Mouse (Mus musculus) hindbrain, embryonic 14.5 days (tissue): ENCODE results near the gene Iqschfp. TPM values are rescaled to one million over a fixed set of nuclear protein-coding genes. Genes with fewer than 3 reads are reported as not detected.

Experiments used
- ATAC-seq: fragments of 200-750 bp; cut with Nextera tagmentation; 2 replicates; pipeline ENCODE4 v1.8.0; 2017; ENCODE audit warnings: moderate number of reproducible peaks, mild to moderate bottlenecking, moderate TSS enrichment, moderate library complexity; ENCODE audit not compliant: low FRiP score
- DNase-seq: peaks from one replicate; pipeline ENCODE4 v3.0.0-alpha.2; 2015; ENCODE audit warnings: low spot score
- H3K27ac ChIP-seq: fragments of 300-500 bp; sonication (generic); 2 replicates; pipeline ENCODE4 v1.5.1; 2014; ENCODE audit warnings: mild to moderate bottlenecking, moderate library complexity
- H3K27me3 ChIP-seq: fragments of 300-500 bp; sonication (generic); 2 replicates; pipeline ENCODE4 v1.6.1; 2014; ENCODE audit warnings: mild to moderate bottlenecking, low read length, mixed read lengths; ENCODE audit not compliant: control insufficient read depth, insufficient read depth
- H3K36me3 ChIP-seq: fragments of 300-500 bp; sonication (generic); replicated peaks from 2 replicates; pipeline ENCODE4 v1.6.1; 2014; ENCODE audit not compliant: control insufficient read depth, insufficient read depth
- H3K4me1 ChIP-seq: fragments of 300-500 bp; sonication (generic); replicated peaks from 2 replicates; pipeline ENCODE4 v1.6.1; 2014; ENCODE audit warnings: antibody characterized with exemption, low read length, mixed read lengths; ENCODE audit not compliant: control insufficient read depth, insufficient read depth
- H3K4me2 ChIP-seq: fragments of 300-500 bp; sonication (generic); replicated peaks from 2 replicates; pipeline ENCODE4 v1.6.1; 2014; ENCODE audit warnings: mild to moderate bottlenecking, moderate library complexity
- H3K4me3 ChIP-seq: fragments of 300-500 bp; sonication (generic); replicated peaks from 2 replicates; pipeline ENCODE4 v1.5.1; 2014; ENCODE audit warnings: mild to moderate bottlenecking, low read length
- H3K9ac ChIP-seq: fragments of 300-500 bp; sonication (generic); 2 replicates; pipeline ENCODE4 v1.6.1; 2014
- H3K9me3 ChIP-seq: fragments of 300-500 bp; sonication (generic); 2 replicates; pipeline ENCODE4 v1.6.1; 2016; ENCODE audit warnings: low read length; ENCODE audit not compliant: control insufficient read depth
- WGBS: fragments of 180-500 bp; shearing (Covaris S2); extraction: QIAGEN DNeasy Blood & Tissue Kit; methylation state at CpG from one replicate; pipeline ENCODE4 v1.1.7; 2014; 5-methylcytosine and 5-hydroxymethylcytosine counted together
- polyA plus RNA-seq: library from polyadenylated mRNA; unstranded; fragments of >200 nt; fragmentation: Nextera tagmentation; extraction: Ambion mirVana; gene quantifications from 2 replicates; pipeline ENCODE4 v1.2.1, GENCODE M21; 2014

Iqschfp gene
- polyA plus RNA-seq, 1 experiment from 2014 or later = 7.5 TPM

DNA sequence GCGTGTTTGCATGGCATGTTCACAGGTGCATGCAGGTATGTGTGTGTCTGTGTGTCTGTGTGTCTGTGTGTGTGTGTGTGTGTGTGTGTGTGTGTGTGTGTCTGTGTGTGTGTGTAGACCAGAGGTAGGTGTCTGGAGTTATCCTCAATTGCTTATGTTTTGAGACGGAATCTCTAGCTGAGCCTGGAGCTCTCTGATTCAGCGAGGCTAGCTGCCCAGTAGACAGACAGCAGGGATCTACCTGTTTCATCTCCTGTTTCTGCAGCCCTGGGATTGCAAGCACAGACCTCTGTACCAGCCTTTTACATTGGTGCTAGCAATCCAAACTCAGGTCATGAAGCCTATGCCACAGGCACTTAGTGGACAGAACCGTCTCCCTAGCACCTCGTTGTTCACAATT lies 536.0 kb downstream of the Iqschfp start:
- 93% methylated on average over 5 of the region's 5 CpGs for WGBS

DNA sequence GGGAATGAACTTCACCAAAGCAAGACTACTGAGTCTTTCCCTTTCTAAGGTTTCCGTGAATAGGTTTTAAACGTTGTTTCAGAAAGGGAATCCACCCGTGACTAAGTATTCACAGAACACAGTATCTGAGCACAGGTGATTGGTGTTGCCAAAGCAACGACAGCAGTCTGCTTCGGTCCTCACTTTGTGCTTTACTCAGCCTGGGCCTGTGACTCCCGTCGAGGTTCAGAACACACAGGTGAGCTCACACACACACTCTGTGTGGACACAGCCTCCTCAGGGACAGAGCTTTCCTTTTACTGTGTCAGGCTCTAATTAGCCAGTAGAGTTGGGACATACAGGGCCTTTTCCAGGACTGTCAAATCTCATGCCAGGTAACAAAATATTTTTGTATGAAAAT lies 542.4 kb downstream of the Iqschfp start:
- Histone ChIP-seq H3K4me1 (no peaks in the 10 kb centered on the region), H3K36me3 (no peaks in the 10 kb centered on the region), H3K9ac (no peak overlapping the region), H3K4me2 (no peak overlapping the region), H3K4me3 (no peak overlapping the region), H3K9me3 (no peaks in the 10 kb centered on the region), H3K27ac (no peak overlapping the region), H3K27me3 (no peaks in the 10 kb centered on the region)
- 41% methylated on average over 7 of the region's 7 CpGs for WGBS
- DNase-seq = no peak
- no peak for ATAC-seq

More for the DNA sequence above, 536.0 kb downstream of the Iqschfp start:
- H3K9me3 ChIP-seq = no peaks in the 10 kb centered on the region
- H3K4me2 ChIP-seq = no peak overlapping the region
- no peaks in the 10 kb centered on the region for H3K4me1 ChIP-seq
- no peak overlapping the region for H3K4me3 ChIP-seq
- no peaks in the 10 kb centered on the region for H3K36me3 ChIP-seq
- H3K9ac ChIP-seq = no peak overlapping the region
- ATAC-seq (no peak), DNase-seq (no peak)
- H3K27ac ChIP-seq = no peak overlapping the region
- H3K27me3 ChIP-seq = no peaks in the 10 kb centered on the region

DNA sequence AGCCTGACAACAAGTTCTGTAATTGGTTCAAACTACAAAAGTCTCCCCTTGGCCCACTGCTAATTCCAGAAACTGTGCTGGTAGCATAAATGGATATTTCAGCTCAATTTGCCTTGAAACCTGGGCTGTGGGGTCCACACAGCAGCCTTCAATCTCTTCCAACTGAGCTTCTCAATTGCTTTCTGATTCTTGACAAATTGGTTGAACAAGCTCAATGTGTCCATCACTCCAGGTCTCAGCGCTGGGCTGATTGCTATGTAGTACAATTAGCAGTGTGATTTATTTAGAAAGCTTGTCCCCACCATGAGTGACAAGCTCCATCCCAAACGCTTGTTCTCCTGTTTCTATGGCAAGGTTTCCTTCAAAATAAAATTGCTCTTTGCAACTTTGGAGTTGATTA lies 542.9 kb downstream of the Iqschfp start:
- Histone ChIP-seq H3K27ac (no peak overlapping the region), H3K27me3 (no peaks in the 10 kb centered on the region), H3K9me3 (no peaks in the 10 kb centered on the region), H3K36me3 (no peaks in the 10 kb centered on the region), H3K4me3 (no peak overlapping the region), H3K4me1 (no peaks in the 10 kb centered on the region), H3K4me2 (no peak overlapping the region), H3K9ac (no peak overlapping the region)
- ATAC-seq = no peak
- DNase-seq = no peak
- WGBS = 75% methylated on average over 2 of the region's 2 CpGs

DNA sequence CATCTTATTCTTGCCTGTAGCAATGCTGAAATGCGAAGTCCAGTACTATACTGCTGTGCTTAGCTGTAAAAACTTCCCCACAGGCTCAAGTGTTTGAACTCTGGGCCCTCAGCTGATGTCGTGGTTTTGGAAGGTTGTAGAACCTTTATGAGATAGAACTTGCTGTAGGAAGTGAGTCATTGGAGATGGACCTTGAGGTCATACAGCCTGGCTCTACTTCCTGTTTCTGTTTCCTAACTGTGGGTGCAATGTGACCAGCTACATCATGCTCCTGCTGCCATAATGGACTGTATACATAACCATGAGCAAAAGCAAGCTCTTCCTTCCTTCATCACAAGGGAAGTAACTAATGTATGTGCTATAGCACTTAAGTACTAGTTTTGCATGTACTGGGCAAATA lies 556.4 kb downstream of the Iqschfp start:
- DNase-seq = no peak
- no peaks in the 10 kb centered on the region for H3K27me3 ChIP-seq

DNA sequence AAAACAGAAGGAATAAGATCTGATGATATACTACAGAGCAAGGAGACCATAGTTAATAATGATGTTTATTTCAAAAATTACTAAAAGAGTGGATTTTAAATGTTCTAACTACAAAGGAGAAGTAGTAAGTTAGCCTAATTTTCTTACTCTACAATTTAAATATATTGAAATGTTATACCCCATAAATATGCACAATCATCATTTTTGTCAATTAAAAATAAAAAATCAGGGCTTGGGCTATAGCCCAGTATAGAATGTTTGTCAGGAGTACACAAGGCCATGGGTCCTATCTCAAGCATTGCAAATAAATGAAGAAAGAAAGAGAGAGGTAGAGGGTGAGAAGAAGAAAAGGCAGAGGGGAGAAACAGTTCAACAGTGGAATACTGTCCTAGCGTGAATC lies 559.6 kb downstream of the Iqschfp start:
- Histone ChIP-seq H3K36me3 (no peaks in the 10 kb centered on the region), H3K27me3 (no peaks in the 10 kb centered on the region), H3K4me2 (no peak overlapping the region), H3K4me3 (no peak overlapping the region), H3K27ac (no peak overlapping the region), H3K9me3 (no peaks in the 10 kb centered on the region), H3K4me1 (no peaks in the 10 kb centered on the region), H3K9ac (no peak overlapping the region)
- 92% methylated on average over 1 of the region's 1 CpGs for WGBS
- ATAC-seq = no peak
- no peak for DNase-seq

More for the DNA sequence above, 556.4 kb downstream of the Iqschfp start:
- WGBS = 86% methylated on average over 2 of the region's 2 CpGs
- Histone ChIP-seq H3K9ac (no peak overlapping the region), H3K27ac (no peak overlapping the region), H3K4me2 (no peak overlapping the region), H3K4me3 (no peak overlapping the region), H3K36me3 (no peaks in the 10 kb centered on the region), H3K4me1 (no peaks in the 10 kb centered on the region), H3K9me3 (no peaks in the 10 kb centered on the region)
- no peak for ATAC-seq

DNA sequence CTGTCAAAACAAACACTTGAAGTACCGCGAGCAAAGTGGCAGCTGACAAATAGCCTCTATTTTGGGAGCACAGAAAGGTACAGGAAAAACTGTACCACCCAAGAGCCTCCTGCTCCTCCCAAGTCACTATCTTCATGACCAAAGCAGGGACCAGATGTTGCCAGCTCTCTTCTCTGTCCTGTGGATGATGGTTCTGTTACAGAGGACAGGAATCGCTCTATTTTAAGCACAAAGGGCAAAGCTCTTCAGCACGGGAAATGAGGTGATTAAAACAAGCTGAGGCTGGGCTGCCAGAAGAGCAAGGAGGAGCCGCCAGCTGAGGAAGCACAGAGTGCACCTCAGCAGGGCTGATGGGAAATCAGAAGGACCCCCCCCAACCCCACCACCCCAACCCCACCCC lies 561.2 kb downstream of the Iqschfp start:
- Histone ChIP-seq H3K9ac (no peak overlapping the region), H3K4me1 (no peaks in the 10 kb centered on the region), H3K4me3 (no peak overlapping the region), H3K27ac (no peak overlapping the region), H3K9me3 (no peaks in the 10 kb centered on the region), H3K27me3 (no peaks in the 10 kb centered on the region), H3K4me2 (no peak overlapping the region), H3K36me3 (no peaks in the 10 kb centered on the region)
- no peak for DNase-seq
- WGBS = 50% methylated on average over 5 of the region's 5 CpGs
- ATAC-seq = no peak

DNA sequence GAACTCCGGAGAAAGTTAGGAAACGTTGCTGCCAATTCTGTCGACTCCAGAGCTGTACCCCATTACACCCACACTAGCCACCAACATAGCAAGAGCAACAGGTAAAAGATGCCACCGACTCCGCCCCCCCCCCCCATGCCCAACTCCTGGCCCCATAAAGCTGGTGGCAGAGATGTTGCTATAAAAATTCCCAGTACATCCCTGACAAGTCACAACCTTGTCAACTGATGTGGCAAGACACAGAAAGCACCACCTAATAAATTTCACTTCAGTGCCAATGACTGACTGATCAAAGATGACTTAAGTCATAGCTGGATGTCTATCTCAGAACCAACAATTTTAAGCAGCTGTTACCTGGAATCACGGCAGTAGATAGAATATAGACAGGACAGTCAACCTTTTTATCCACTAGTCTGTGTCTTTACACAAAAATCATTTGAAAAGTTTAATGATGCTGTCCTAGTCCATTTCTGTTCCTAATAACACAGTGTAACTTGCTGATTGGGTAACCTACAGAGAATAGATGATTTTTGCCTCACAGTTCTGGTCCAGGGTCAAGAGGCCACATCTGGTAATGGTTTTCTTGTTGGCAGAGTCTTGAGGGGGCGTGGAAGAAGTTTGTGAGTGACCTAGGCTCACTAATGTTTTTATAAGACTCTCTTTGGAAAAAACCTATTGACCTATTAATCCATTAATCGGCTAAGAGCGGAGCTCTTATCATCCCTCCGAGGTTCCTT lies 561.9 kb downstream of the Iqschfp start:
- Histone ChIP-seq H3K27ac (no peak overlapping the region), H3K9ac (no peak overlapping the region), H3K9me3 (no peaks in the 10 kb centered on the region), H3K27me3 (no peaks in the 10 kb centered on the region), H3K36me3 (no peaks in the 10 kb centered on the region), H3K4me2 (no peak overlapping the region), H3K4me3 (no peak overlapping the region), H3K4me1 (no peaks in the 10 kb centered on the region)
- WGBS = 84% methylated on average over 10 of the region's 10 CpGs
- ATAC-seq = no peak
- no peak for DNase-seq

DNA sequence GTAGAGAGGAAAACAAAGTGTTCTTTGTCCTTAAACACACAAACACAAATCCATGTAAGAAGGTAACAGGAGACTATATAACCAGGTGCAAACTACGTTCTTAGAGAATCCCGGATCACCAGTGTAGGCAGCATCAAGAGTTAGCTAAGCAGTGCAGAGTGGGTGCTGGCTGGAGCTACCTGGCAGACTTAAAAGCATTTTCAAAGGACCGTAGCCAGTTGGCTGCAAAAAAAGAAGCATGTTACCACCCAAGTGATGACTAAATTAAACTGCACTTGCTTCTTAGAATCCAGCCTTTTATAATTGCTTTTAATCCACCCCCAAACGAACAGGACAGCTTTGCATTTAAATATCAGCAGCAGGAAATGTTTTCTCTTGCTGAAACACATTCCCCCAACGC lies 574.6 kb downstream of the Iqschfp start:
- no peaks in the 10 kb centered on the region for H3K36me3 ChIP-seq
- H3K27me3 ChIP-seq = no peaks in the 10 kb centered on the region
- no peaks in the 10 kb centered on the region for H3K4me1 ChIP-seq
- ATAC-seq (no peak), DNase-seq (no peak)
- no peak overlapping the region for H3K9ac ChIP-seq
- 34% methylated on average over 5 of the region's 5 CpGs for WGBS
- H3K27ac ChIP-seq = no peak overlapping the region
- H3K4me3 ChIP-seq = no peak overlapping the region
- no peaks in the 10 kb centered on the region for H3K9me3 ChIP-seq
- no peak overlapping the region for H3K4me2 ChIP-seq

DNA sequence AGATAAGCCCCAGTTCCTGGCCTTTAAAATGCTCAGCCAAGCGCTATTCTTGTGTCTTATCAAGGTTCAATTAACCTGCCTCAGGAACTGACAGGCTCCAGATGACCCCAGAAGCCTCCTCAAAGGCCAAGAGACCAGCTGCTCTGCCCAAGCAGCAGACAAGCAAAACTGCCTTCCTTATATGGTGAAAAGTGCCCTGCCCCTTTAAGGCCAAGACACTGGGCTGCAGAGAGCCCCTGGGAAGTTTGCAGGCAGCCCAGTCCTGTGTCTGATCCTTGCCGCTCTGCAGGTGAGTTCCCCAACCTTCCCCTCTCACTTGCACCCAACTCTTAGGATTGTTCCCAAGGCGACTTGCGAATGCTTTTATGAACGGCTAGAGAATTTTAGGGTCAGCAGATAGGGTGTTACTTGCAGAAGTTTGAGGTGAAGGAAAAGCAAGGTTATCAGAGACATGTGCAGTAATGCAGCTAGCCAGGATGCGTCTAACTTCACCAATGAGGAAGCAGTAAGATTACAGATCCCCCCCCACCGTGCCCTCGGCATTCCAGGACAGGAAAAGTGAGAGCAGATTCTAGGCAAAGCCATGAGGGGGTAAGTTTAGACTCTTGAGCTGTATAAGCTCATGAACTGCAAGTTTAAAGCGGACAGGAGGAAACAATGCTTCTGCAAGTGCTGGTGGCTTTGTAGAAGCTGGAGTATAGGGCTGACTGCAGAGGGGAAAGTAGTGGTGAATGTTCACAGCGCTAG lies 576.1 kb downstream of the Iqschfp start:
- Histone ChIP-seq H3K9ac (no peak overlapping the region), H3K4me3 (no peak overlapping the region), H3K4me1 (no peaks in the 10 kb centered on the region), H3K27me3 (no peaks in the 10 kb centered on the region), H3K36me3 (no peaks in the 10 kb centered on the region), H3K4me2 (peak overlapping the region; percentile 16), H3K9me3 (no peaks in the 10 kb centered on the region), H3K27ac (no peak overlapping the region)
- peak; percentile 30 for DNase-seq
- WGBS = 3% methylated on average over 10 of the region's 10 CpGs
- no peak for ATAC-seq
